8 mouse cellular contexts compared by ENCODE assay signal in genomic region chr17:70872094-70872929, GRCm38 (mm10). TPM values are rescaled to one million over a fixed set of nuclear protein-coding genes. Genes with fewer than 3 reads are reported as not detected.
DNase-seq lines count a peak whose midpoint lies in the region; ATAC-seq lines count a peak whose summit lies in the region.

No protein-coding gene starts in this region.

- no peaks in the 10 kb centered on the region for H3K36me3 ChIP-seq in limb, embryonic 13.5 days

- H3K27ac ChIP-seq in limb, embryonic 13.5 days: no peak overlapping the region

- H3K9me3 ChIP-seq in limb, embryonic 13.5 days: no peaks in the 10 kb centered on the region

- ATAC-seq in frontal cortex, adult (ENCODE audit: low TSS enrichment): peak; percentile 44; the same call in 1 of the 2 replicates
- ATAC-seq in limb, embryonic 13.5 days (ENCODE audit: low FRiP score, low read depth): no peak; the same call in 1 of the 2 replicates

- H3K4me3 ChIP-seq in limb, embryonic 13.5 days: no peak overlapping the region

- peaks cover 18% of the 10 kb centered on the region for H3K4me1 ChIP-seq in limb, embryonic 13.5 days

- peak overlapping the region; percentile 52 for H3K4me2 ChIP-seq in limb, embryonic 13.5 days (replicated peaks)

- DNase-seq in frontal cortex, postnatal 25 days (ENCODE audit: low spot score in 2 of 2): no peak
- DNase-seq in right cerebral cortex, postnatal 4 days: peak; percentile 44
- DNase-seq in right cerebral cortex, postnatal 25 days: no peak
- no peak for DNase-seq in urinary bladder, adult 2 months (ENCODE audit: low spot score)
- DNase-seq in left cerebral cortex, adult 11 months (ENCODE audit: low spot score): no peak
- DNase-seq in thymus, postnatal 36 days: no peak

- WGBS in limb, embryonic 13.5 days: 9% methylated on average over 14 of the region's 14 CpGs

- H3K27me3 ChIP-seq in limb, embryonic 13.5 days: no peaks in the 10 kb centered on the region

- H3K9ac ChIP-seq in limb, embryonic 13.5 days: peak overlapping the region; percentile 25; the same call in 1 of the 2 replicates

RNA-seq across cellular contexts. Expression of gene Tgif1, which starts 19.0 kb away (rescaled TPM):
- 98.7 and 103 TPM in 2 replicates for polyA plus RNA-seq in limb, embryonic 13.5 days (2015; fragmentation: Nextera tagmentation; extraction: Ambion mirVana)
- 77.2 and 79.5 TPM in 2 replicates for polyA plus RNA-seq in urinary bladder, adult 2 months (2012; rRNA removed)
